Mouse (Mus musculus) bone marrow, adult 2 months (tissue): ENCODE data around the gene Rassf5.

ENCODE experiments used
- CTCF ChIP-seq: fragments of 200-500 bp; IDR thresholded peaks from 2 replicates; pipeline ENCODE4 v1.5.1; 2011; ENCODE audit warnings: low read length, control low read depth; ENCODE audit not compliant: control insufficient read depth, insufficient read depth
- POLR2A ChIP-seq: fragments of 200-500 bp; IDR thresholded peaks from 2 replicates; pipeline ENCODE4 v1.6.1; 2011; ENCODE audit warnings: low read depth, mild to moderate bottlenecking, control low read depth, low read length, borderline replicate concordance; ENCODE audit not compliant: control insufficient read depth

GRCm38 (mm10) chr1:131134942-131135522 lies 110.0 kb downstream of the Rassf5 start:
- no peak for TF ChIP-seq POLR2A
- TF ChIP-seq CTCF, result no peak
